Mouse (Mus musculus): ENCODE results near the gene Abcd3.
"Not testable (repeated sequence)": the region's sequence is repeated elsewhere in the genome, so short reads cannot be mapped to it uniquely, and the experiment has no call there.

The Abcd3 gene

DNA sequence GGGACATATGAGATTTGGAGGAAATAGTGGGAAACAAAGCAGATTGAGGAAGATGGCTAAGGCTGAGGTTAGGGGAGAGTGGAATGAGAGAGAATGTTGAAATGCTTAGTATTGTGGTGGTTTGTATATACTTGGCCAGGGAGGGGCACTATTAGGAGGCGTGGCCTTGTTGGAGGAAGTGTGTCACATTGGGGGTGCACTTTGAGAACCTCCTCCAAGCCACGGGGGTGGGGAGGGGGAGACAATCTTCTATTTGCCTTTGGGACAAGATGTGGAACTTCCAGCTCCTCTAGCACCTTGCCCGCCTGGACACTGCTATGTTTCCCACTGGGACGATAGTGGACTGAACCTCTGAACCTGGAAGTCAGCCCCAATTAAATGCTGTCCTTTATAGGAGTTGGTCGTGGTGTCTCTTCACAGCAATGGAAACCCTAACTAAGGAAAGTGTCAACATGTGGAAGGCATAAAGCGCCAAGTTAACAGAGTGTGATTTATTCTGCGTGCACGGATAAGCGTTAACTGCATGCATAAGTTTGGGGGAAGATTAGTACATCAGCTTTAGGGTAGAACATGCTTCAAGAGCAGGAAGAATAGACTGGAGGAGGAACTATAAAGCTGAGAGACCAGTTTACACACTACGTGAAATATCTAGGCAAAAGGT is 3.8 kb upstream of the Abcd3 start:
- DNase-seq (ENCODE audit: low spot score in 2 of 2) = no peak

DNA sequence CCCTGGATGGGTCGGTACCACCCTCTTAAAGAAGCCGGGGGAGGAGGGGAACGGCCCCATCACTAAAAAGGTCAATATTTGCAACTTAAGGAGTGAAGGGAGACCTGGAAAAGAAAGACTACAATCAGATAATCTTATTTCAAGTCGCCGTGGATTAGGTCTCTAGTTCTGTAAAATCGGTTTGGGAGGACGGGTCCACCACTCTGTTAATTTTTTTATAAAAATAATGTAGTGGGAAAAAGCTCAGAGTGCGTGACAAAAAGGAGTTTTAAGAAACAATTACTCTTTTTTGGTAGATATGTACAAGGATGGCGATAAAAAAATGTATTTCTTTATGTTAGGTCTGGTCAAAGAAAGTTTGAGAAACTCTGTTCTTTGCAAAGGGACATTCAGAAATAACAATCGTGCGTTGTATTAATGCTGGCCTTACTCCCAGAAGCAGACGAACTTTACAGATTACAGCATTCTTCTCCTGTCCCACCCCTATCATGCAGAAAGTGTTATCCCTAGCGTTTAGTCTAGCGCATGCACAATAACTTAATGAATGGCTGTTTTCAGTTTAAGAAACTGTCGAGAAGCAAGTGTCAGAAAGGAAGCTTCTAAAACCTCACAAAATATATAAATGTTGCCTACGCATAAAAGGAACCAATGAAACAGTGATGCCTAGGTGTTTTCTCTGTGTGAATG is 590 bp upstream of the Abcd3 start:
- no peak for DNase-seq (ENCODE audit: low spot score in 2 of 2)

DNA sequence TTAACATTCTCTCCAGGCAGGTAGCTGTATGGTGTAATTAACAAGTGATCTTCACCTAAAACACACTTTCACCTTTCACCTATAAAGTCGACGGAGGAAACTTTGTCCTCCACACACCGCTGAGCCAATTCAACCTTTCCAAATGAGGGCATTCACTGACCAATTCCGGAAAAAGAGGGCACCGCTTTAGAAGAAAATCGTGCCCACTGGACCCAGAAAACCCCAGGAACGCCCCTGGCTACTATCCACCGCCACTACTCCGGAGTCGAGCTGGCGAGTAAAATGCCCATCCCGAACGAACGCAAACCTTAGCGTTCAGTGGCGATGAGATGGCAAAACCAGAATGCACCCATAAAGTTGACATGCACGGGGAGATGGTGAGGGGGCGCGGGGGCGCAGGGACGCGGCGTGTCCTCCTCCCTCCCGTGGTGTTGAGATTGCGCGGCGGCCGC is 663 bp downstream of the Abcd3 start:
- peak in 1 of 2 experiments; percentile 10 for DNase-seq (ENCODE audit: low spot score in 2 of 2)

DNA sequence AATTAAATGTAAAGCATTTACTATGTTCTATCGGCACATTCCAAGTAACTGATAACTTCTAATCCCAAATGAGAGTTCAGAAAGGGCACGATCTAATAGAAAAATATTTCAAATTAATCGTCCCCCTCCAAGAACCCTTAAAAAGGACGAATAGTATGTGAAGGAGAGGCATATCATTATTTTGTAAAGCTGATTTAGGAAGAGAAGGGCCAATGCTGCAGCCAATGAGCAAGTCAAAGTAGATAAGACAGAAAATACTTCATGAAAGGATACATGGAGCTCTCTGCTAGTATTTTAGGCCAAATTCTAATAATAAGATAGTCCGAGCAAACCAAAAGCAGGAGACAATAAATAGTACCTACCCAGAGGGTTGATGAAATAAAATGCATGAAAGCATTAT is 1.3 kb downstream of the Abcd3 start:
- no peak for DNase-seq (ENCODE audit: low spot score in 2 of 2)

DNA sequence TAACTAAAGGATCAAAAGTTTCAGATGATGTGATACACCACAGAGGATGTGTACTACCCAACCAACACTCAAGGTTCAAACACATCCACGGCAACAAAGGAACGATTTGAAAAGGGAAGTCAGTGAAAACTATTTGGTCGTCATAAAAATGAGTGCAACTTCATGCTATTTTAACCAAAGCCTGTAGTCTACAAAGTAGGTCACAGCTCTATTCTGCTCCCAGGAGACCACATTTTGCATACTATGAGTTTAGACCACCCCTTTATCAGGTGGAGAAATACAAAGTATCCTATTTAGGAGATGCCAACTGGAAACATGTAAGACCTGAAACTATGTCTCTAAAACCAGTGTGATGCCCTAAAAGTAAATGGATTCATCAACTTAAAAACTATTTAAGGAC is 6.9 kb downstream of the Abcd3 start:
- no peak for DNase-seq (ENCODE audit: low spot score in 2 of 2)

DNA sequence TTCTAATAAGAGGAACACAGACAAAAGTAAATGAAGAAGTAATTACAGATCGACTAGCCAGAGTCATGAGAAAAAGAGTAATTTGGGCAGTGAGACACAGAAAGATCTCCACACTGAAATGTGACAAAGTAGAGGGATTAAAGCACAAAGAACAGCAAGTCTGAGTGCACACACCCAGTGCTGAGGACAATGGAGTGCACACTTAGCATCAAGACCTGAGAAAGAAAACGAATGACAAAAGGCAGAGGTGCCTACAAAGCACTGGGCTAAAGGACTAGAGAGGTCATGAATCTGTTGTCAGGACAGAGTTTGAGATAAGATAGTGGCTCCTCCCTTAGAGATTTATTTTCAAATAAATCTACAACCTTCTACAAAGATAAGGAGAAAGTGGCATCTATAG is 20.9 kb downstream of the Abcd3 start:
- no peak for DNase-seq (ENCODE audit: low spot score in 2 of 2)

DNA sequence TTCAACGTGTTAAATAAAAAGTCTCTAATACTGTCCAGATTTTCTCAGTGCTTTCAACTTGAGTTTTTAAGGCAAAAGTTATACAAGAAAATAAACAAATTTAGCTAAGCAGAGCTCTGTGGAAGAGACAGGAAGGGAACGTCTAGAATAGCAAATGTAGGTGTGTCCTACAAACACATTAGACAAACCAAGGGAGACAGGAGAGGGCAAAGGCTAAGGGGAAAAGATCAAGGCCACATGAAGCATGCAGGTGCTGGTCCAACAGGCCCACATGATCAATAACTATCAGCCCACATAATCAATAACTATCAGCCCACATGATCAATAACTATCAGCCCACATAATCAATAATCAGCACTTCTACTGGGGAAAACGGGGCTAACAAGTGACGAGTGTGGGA is 22.9 kb downstream of the Abcd3 start:
- no peak for DNase-seq (ENCODE audit: low spot score in 2 of 2)

DNA sequence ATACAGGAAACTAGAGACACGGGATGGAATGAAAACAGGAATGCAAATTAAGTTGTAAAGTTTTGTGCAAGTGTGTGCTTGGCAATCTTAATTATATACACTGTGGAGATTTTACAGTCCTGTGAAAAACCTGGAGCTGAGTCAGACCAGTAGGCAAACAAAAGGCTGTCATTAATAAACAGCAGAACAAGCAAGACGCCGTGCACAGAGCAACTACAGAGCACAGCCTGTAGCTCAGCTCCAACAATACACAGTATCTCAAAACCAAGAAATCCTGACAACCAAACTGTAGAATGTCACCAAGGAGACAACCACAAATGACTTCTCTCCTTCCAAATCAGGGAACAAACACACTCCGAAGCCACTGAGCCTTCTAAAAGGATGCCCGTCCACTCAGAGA is 24.7 kb downstream of the Abcd3 start:
- DNase-seq (ENCODE audit: low spot score in 2 of 2) = no peak

DNA sequence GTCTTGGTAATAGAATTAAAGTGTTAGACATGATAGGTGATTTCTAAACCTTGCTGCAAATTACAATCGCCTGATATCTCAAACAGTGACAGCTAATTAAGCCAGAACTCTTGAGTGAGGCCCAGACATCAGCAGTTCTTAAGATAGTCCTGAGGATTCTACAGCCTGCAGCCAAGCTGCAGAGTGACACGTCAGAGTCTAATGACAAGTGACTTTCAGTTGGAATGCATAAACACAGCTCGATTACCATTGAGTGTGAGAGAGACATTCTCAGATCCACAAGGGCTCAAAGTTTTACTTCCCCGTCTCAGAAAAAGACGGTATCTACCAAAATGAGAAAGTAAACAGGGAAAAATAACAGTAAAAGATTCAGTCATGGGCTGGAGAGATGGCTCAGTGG is 25.3 kb downstream of the Abcd3 start:
- DNase-seq (ENCODE audit: low spot score in 2 of 2) = no peak

DNA sequence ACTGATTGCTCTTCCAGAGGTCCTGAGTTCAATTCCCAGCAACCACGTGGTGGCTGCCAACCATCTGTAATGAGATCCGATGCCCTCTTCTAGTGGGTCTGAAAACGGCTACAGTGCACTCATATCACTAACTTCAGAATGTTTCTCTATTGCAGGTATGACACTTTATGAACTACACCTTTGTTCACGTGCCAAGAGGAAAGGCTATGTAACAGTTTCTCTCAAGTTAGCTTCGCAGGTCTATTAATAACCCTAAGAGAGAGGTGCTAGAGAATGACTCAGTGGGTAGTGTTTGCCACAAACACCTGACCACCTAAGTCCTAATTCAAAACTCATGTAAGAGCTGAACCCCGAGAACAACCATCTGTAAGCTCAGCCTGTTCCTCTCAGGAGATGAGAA is 32.1 kb downstream of the Abcd3 start:
- DNase-seq (ENCODE audit: low spot score in 2 of 2) = no peak

DNA sequence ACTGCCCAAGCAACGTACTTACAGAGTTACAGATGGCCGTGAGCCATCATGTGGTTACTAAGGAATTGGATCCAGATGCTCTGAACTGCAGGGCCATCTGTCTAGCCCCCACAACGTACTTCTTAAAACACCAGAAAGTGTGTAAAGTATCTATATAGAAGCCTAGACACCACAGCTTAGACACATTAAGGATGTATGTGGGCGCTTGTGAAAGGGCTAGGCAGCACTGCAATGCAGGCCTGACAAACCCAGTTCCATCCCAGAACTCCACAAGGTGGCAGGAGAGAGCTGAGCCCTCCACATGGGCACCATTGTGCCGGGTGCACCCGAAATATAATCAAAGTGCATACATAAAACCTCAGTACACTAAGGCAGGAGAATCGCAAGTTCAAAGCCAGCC is 37.2 kb downstream of the Abcd3 start:
- peak; percentile 67 to 85 for DNase-seq (ENCODE audit: low spot score in 2 of 2)

DNA sequence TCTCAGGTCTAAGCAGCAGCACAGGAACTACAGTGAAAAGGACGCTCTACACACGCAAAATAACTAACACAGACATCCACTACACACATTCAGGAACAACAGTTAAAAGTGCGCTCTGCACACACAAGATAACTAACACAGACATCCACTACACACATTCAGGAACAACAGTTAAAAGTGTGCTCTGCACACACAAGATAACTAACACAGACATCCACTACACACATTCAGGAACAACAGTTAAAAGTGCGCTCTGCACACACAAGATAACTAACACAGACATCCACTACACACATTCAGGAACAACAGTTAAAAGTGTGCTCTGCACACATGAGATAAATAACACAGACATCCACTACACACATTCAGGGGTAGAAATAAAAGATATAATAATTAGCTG is 41.8 kb downstream of the Abcd3 start:
- not testable (repeated sequence) for DNase-seq (ENCODE audit: low spot score in 2 of 2)

DNA sequence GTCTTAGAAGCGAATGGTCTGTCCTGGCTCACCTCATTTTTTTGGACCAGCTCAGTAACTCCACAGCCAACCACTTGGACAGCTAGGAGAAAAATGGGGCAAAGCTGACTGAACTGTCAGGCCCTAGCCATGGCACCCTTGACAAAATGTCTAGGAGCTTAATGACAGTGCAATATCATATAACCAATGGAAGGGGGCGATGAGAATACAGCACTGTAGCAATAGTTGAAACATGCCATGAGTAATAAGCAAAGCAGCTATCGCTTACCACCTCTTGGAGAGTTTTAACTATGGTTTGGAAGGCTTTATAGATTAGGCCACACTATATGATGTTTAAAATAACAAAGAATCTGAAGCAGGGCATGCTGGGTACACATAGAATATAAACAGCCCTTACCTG is 46.3 kb downstream of the Abcd3 start:
- DNase-seq (ENCODE audit: low spot score in 2 of 2) = no peak

DNA sequence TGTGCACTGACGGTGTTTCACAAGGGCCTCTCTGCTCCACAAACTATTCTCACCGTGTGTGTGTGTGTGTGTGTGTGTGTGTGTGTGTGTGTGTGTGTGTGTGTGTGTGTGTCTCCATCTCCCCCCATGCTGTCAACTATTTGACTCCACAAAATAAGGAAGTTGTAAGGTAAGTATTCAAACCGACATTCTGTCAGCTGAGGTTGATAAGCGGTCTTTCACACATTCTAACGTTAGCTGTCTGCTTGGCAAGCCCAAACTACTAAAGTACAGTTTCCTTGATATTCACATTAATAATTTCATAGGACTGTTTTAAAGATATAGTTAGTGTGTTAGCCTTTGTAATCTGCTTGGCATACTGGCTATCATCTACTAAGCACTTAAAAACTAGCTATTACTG is 48.3 kb downstream of the Abcd3 start:
- no peak for DNase-seq (ENCODE audit: low spot score in 2 of 2)

DNA sequence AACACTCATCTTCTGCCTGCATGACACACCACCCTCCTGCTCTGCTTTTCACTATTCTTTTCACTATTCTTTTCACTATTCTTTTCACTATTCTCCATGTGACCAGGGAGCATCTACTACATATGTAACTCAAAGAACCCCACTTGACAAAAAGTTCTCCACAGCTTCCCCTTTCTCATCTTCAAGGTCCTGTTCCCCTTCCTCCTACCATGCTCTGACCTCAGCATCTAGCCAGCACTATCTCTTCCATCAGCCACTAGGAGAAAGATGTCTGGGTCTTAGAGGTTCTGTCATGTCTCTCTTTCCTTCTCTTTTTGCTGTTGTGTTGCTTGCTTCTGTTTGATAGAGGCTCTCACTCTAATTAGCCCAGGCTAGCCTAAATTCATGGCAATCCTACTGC is 49.1 kb downstream of the Abcd3 start:
- no peak for DNase-seq (ENCODE audit: low spot score in 2 of 2)

DNA sequence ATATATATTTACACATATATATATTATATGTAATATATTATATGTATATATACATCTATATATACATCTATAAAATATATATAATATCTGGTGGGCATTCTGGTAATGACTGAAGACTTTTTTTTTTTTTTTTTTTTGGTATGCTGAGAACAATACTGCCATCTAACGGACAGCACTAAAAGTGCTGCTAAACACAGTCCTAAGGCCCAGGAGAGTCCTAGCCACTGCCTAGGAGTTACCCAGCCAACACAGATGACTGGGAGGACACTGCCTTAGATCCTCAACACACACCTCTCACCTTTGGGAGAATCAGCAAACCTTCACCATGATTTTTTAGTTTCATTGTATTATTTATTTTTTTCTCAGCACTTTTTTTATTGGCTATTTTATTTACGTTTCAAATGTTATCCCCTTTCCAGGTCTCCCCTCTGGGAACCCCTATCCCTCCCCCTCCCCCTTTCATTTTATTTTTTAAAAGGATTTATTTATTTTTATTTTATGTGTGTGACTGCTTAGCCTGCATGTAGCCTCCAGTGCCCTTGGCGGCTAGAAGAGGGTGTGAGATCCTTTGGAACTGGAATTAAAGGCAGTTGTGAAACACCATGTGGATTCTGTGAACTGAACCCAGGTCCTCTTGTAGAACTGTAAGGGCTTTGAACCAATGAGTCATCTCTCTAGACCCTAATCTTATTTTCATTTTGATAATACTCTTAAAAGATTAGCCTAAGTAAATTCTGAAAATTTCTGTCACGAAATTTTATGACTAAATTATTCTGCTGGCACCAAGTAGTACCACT is 52.8 kb downstream of the Abcd3 start:
- DNase-seq (ENCODE audit: low spot score in 2 of 2) = no peak

DNA sequence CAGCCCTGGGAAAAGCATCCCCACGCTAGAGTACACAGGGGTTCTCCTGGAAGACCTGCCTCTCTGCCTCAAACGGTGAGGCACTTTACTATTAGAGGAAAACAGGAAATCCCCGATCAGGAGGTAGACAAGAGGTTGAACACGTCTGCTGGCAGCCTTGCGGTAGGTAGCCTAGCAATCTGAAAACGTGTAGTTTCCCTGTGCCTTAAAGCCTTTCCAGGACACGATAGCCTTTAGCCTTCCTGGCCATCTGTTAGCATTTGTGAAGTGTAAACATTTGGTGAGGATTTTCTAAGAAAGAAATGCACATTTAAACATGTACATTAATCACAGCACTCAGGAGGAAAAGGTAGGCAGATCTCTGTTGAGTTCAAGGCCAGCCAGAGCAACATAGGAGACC is 56.7 kb downstream of the Abcd3 start:
- no peak for DNase-seq (ENCODE audit: low spot score in 2 of 2)

DNA sequence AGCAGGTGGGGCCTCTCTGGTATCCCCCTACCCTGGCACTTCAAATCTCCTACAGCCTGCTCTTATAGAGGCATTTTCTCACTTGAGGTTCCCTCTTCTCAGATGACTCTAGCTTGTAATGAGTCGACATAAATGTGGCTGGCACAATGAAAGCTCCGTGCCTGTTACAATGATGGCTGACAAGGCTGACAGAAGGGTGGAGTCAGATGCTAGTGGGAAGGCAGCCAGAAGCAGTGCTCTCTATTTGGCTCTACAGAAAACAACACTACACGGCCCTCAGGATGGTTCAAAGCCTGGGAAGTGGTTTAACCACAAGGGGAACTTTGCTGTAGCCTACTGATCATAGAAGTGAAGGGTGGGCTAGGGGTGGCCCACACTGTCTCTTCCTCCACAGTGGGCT is 60.0 kb downstream of the Abcd3 start:
- DNase-seq (ENCODE audit: low spot score in 2 of 2) = no peak

DNA sequence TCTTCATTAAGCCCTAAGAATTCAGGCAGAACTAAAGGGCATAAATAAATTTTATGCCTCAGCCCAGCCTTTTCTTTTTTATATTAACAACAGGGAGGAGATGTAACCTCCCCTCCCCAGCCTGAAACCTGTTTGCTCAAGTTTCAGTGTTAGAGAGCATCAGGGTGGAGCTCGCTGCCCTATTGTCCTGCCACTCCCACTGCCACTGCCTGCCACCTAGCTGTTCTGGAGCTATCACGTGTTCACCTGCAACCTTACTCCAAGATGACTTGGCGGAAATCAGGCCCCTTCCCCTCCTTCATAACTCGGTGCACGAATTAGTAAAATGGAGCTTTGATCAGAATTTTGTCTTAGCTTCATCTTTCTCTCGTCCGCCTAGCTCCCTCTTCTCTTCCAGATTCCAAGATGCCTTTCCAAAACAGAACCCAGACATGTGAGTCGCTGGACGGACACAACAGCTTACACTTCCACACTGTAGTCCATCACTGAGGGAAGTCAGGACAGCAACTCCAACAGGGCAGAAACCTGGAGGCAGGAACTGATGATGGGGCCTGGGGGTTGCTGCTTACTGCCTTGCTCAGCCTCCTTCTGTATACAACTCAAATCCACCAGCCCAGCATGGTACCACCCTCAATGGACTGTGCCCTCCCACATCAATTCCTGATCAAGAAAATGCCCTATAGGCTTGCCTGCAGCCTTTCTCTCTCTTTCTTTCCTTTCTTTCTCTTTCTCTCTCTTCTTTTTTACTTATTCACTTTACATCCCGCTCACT is 60.6 kb downstream of the Abcd3 start:
- not testable (repeated sequence) for DNase-seq (ENCODE audit: low spot score in 2 of 2)

DNA sequence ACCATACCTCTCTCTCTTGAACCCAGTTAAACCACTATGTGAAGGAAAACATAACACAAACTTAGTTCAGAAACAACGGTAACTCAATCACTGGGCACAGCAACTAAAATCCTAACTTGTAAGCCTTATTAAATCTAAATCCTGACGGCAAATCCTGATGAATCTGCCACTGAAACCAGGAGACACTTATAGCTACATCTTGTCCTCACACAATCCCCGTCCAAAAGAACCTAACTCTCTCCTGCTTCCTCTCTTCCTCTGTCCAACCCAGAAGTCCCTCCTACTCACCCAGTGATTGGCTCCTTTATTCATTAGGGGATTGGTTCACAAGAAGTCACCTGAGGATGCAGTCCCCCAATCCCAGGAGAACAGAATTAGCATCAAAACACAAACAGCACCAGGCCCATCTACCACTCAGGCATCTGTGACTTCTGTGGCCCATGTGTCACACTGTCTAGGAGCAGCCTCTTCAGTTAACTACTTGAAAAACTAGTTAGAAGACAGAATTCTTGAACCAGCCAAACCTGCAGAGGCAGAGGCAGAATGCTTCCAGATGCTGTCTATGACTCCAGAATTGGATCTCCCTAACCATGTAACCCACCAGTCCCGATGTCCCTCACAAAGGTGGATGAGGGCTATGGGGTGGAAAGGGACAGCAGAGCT is 73.8 kb downstream of the Abcd3 start:
- DNase-seq (ENCODE audit: low spot score in 2 of 2) = not testable (repeated sequence)

DNA sequence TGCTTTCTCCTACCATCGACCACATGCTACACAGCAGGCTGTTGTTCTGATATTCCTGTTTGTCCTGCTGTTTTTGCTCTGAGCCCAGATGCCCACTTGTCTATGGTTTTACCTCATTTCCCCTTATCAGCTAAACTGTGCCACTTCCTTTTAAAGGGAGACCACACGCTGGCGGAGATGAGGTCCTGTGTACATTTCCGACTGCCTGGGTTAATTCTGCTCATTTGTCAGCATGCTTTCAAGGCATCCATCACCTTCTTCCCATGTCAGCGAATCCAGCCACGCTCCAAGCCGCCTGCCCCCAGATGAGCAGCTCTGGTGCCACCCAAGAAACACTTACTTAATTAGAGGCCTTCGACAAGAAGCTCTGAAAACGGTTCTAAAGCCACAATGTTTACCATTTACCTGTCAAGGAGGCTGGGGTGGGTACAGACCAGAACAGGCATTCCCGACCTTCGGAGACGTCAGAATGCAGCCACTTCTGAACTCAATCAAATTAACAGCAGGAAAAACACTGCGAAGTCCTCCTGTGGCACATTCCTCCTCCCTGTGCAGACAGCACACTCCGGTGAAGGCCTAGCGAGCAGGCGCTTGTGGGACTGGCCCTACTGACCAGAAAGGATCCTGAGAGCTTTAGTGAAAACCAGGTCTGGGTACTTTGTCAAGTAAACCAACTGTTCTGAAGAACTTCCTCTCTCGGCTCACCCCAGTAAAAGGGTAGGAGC is 75.5 kb downstream of the Abcd3 start:
- DNase-seq (ENCODE audit: low spot score in 2 of 2) = no peak
